Mouse (Mus musculus) layer of hippocampus, postnatal 14 days (tissue): ENCODE measurements around the gene Rbbp4. TPM values are rescaled to one million over a fixed set of nuclear protein-coding genes. Genes with fewer than 3 reads are reported as not detected.

Experiments
- DNase-seq, 2 experiments: peaks; one replicate each; pipeline ENCODE4 v3.0.0; 2021 to 2022; ENCODE audit warnings: low spot score in 2 of 2, mixed read lengths in 1 of 2
- microRNA-seq, 2 experiments: library from miRNA; unstranded; fragments of <30 nt; microRNA quantifications; one replicate each; pipeline ENCODE4 v1.2.0; 2021
- total RNA-seq, 2 experiments: library from RNA; stranded (reverse); gene quantifications; 2 replicates each; pipeline ENCODE4 v1.2.3; 2021

Gene Rbbp4
- total RNA-seq, 2 experiments from 2014 or later = 130 to 131 TPM

DNA sequence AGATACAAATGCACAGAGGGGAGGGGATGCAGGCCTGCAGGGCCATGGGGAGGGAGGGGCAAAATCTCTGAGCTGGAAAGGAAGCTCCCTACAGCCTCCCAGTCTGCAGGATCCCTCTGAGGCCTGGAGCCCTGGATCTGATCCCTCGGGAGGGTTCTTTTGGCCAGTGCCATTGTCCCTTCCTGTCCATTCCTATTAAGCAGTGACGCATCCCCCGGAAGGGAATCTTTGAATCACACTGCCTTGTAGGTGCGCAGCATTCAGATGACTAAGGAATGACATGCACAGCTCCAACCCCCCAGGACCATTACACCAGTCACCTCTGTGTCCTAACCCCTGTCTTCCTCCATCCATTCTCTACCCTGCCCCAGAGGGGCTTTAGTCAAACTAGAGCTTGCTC is 76.1 kb downstream of the Rbbp4 start:
- no peak for DNase-seq

Small RNA genes lying within 50 kb of the gene (microRNA-seq; reads per million reads assigned to microRNA genes)
- 0 reads per million in 2 experiments for gene Gm22994

Other genes starting within 250 kb of the Rbbp4 start
- not detected for gene Tmem54, start 229.8 kb downstream of the Rbbp4 start, total RNA-seq
- gene Hpca, start 213.3 kb downstream of the Rbbp4 start, total RNA-seq = 1,000 to 10,000 TPM; 1,833 to 1,912 TPM
- gene Fndc5, start 198.4 kb downstream of the Rbbp4 start, total RNA-seq = 10 to 100 TPM; 70.9 to 75.6 TPM
- 10 to 100 TPM; 32.3 to 37.9 TPM for gene S100pbp, start 145.6 kb downstream of the Rbbp4 start, total RNA-seq
- gene Yars, start 145.6 kb downstream of the Rbbp4 start, total RNA-seq = 100 to 1,000 TPM in 1 of 2 experiments, 10 to 100 TPM in 1; 96.1 to 101 TPM
- gene C77080, start 74.0 kb downstream of the Rbbp4 start, total RNA-seq = 10 to 100 TPM; 10.7 to 11.7 TPM
- 1 to 10 TPM; 1.2 TPM for gene Sync, start 47.8 kb downstream of the Rbbp4 start, total RNA-seq
- 10 to 100 TPM; 23.7 to 26.3 TPM for gene Zbtb8os, start 325 bp upstream of the Rbbp4 start, total RNA-seq
- 1 to 10 TPM; 6.1 to 6.3 TPM for gene Zbtb8a, start 42.7 kb upstream of the Rbbp4 start, total RNA-seq
- gene Zbtb8b, start 105.5 kb upstream of the Rbbp4 start, total RNA-seq = 1 to 10 TPM; 4.0 to 5.0 TPM
- 10 to 100 TPM; 52.2 to 54.2 TPM for gene Bsdc1, start 126.2 kb upstream of the Rbbp4 start, total RNA-seq
- gene Tssk3, start 155.7 kb upstream of the Rbbp4 start, total RNA-seq = not detected
- gene Fam229a, start 155.8 kb upstream of the Rbbp4 start, total RNA-seq = under 1 TPM in 1 of 2 experiments, not detected in 1; 0.72 TPM
- gene Marcksl1, start 178.2 kb upstream of the Rbbp4 start, total RNA-seq = 100 to 1,000 TPM; 372 to 379 TPM
- 10 to 100 TPM; 36.4 to 44.6 TPM for gene Hdac1, start 207.3 kb upstream of the Rbbp4 start, total RNA-seq
- gene Lck, start 238.3 kb upstream of the Rbbp4 start, total RNA-seq = 1 to 10 TPM; 4.0 to 4.4 TPM
- gene Fam167b, start 243.2 kb upstream of the Rbbp4 start, total RNA-seq = under 1 TPM in 1 of 2 experiments, not detected in 1; 0.37 TPM